Mouse (Mus musculus) lung, embryonic 14.5 days (tissue): ENCODE results near the gene Cntn2. TPM values are rescaled to one million over a fixed set of nuclear protein-coding genes. Genes with fewer than 3 reads are reported as not detected.

Experiments used
- ATAC-seq: fragments of 200-750 bp; cut with Nextera tagmentation; 2 replicates; pipeline ENCODE4 v1.8.0; 2017; ENCODE audit warnings: mild to moderate bottlenecking, moderate TSS enrichment, moderate library complexity; ENCODE audit not compliant: insufficient read depth
- DNase-seq: peaks from one replicate; pipeline ENCODE4 v3.0.0-alpha.2; 2015
- H3K27ac ChIP-seq: fragments of 300-500 bp; sonication (generic); 2 replicates; pipeline ENCODE4 v1.5.1; 2014; ENCODE audit warnings: low read depth, mild to moderate bottlenecking, moderate library complexity
- H3K27me3 ChIP-seq: fragments of 300-500 bp; sonication (generic); 2 replicates; pipeline ENCODE4 v1.6.1; 2014; ENCODE audit warnings: low read length, control low read depth; ENCODE audit not compliant: insufficient read depth
- H3K36me3 ChIP-seq: fragments of 300-500 bp; sonication (generic); 2 replicates; pipeline ENCODE4 v1.6.1; 2014; ENCODE audit warnings: control low read depth; ENCODE audit not compliant: insufficient read depth
- H3K4me1 ChIP-seq: fragments of 300-500 bp; sonication (generic); 2 replicates; pipeline ENCODE4 v1.6.1; 2014; ENCODE audit warnings: antibody characterized with exemption, control low read depth; ENCODE audit not compliant: insufficient read depth
- H3K4me2 ChIP-seq: fragments of 300-500 bp; sonication (generic); 2 replicates; pipeline ENCODE4 v1.6.1; 2014; ENCODE audit warnings: mild to moderate bottlenecking
- H3K4me3 ChIP-seq: fragments of 300-500 bp; sonication (generic); 2 replicates; pipeline ENCODE4 v1.5.1; 2014; ENCODE audit warnings: low read depth, low read length
- H3K9ac ChIP-seq: fragments of 300-500 bp; sonication (generic); 2 replicates; pipeline ENCODE4 v1.6.1; 2014
- H3K9me3 ChIP-seq: fragments of 300-500 bp; sonication (generic); 2 replicates; pipeline ENCODE4 v1.6.1; 2016; ENCODE audit warnings: low read depth, low read length, control low read depth
- CTCF ChIP-seq: IDR thresholded peaks from 2 replicates; pipeline ENCODE4 v1.5.1; 2016; ENCODE audit warnings: antibody characterized with exemption, low read depth
- WGBS: fragments of 180-500 bp; shearing (Covaris S2); extraction: QIAGEN DNeasy Blood & Tissue Kit; methylation state at CpG from one replicate; pipeline ENCODE4 v1.1.7; 2014; 5-methylcytosine and 5-hydroxymethylcytosine counted together
- polyA plus RNA-seq: library from polyadenylated mRNA; unstranded; fragments of >200 nt; fragmentation: Nextera tagmentation; extraction: Ambion mirVana; gene quantifications from 2 replicates; pipeline ENCODE4 v1.2.1, GENCODE M21; 2014

The Cntn2 gene
- polyA plus RNA-seq, 1 experiment from 2014 or later = 0.72 TPM

GRCm38 (mm10) chr1:132525832-132526231, 17.2 kb downstream of the Cntn2 start:
- peak; percentile 92 for DNase-seq
- Histone ChIP-seq H3K4me3 (no peak overlapping the region), H3K36me3 (no peaks in the 10 kb centered on the region), H3K4me2 (no peak overlapping the region), H3K9ac (no peak overlapping the region), H3K9me3 (no peaks in the 10 kb centered on the region), H3K27me3 (no peaks in the 10 kb centered on the region), H3K27ac (no peak overlapping the region), H3K4me1 (no peaks in the 10 kb centered on the region)
- 0 out of 2 replicates have a peak, but pooled peaks have one; percentile 26 for ATAC-seq
- 6% methylated on average over 10 of the region's 10 CpGs for WGBS
- TF ChIP-seq CTCF = peak; percentile 92

- Histone ChIP-seq H3K36me3 (no peaks in the 10 kb centered on the region), H3K4me1 (no peaks in the 10 kb centered on the region), H3K4me3 (no peak overlapping the region), H3K9ac (no peak overlapping the region), H3K4me2 (no peak overlapping the region), H3K27ac (no peak overlapping the region), H3K9me3 (no peaks in the 10 kb centered on the region), H3K27me3 (no peaks in the 10 kb centered on the region)
- peak; percentile 63 for TF ChIP-seq CTCF
- WGBS = 30% methylated on average over 4 of the region's 4 CpGs
- ATAC-seq = no peak
- peak; percentile 55 for DNase-seq
These were observed 19.1 kb downstream of the Cntn2 start for GRCm38 (mm10) chr1:132523920-132524319.

- Histone ChIP-seq H3K27me3 (no peaks in the 10 kb centered on the region), H3K4me1 (no peaks in the 10 kb centered on the region), H3K4me3 (no peak overlapping the region), H3K9ac (no peak overlapping the region), H3K9me3 (no peaks in the 10 kb centered on the region), H3K27ac (no peak overlapping the region), H3K4me2 (no peak overlapping the region), H3K36me3 (no peaks in the 10 kb centered on the region)
- no peak for TF ChIP-seq CTCF
- 78% methylated on average over 8 of the region's 8 CpGs for WGBS
- DNase-seq (no peak), ATAC-seq (no peak)
These were observed 20.0 kb downstream of the Cntn2 start for GRCm38 (mm10) chr1:132523048-132523447.

- Histone ChIP-seq H3K9me3 (no peaks in the 10 kb centered on the region), H3K27me3 (no peaks in the 10 kb centered on the region), H3K4me3 (no peak overlapping the region), H3K9ac (no peak overlapping the region), H3K27ac (no peak overlapping the region), H3K4me2 (no peak overlapping the region), H3K36me3 (no peaks in the 10 kb centered on the region), H3K4me1 (no peaks in the 10 kb centered on the region)
- peak; percentile 55; the same call in 1 of the 2 replicates for ATAC-seq
- DNase-seq = peak; percentile 77
- peak; percentile 43 for TF ChIP-seq CTCF
- 25% methylated on average over 3 of the region's 6 CpGs for WGBS
These were observed 22.3 kb downstream of the Cntn2 start for GRCm38 (mm10) chr1:132520764-132521163.

GRCm38 (mm10) chr1:132519734-132520133, 23.3 kb downstream of the Cntn2 start:
- Histone ChIP-seq H3K27ac (no peak overlapping the region), H3K27me3 (no peaks in the 10 kb centered on the region), H3K4me3 (no peak overlapping the region), H3K4me1 (no peaks in the 10 kb centered on the region), H3K9me3 (no peaks in the 10 kb centered on the region), H3K36me3 (no peaks in the 10 kb centered on the region), H3K4me2 (no peak overlapping the region), H3K9ac (no peak overlapping the region)
- ATAC-seq = no peak
- DNase-seq = no peak
- 88% methylated on average over 11 of the region's 11 CpGs for WGBS
- TF ChIP-seq CTCF = no peak

- H3K27ac ChIP-seq = no peak overlapping the region
- H3K9me3 ChIP-seq = no peaks in the 10 kb centered on the region
- WGBS = 68% methylated on average over 18 of the region's 18 CpGs
- no peak overlapping the region for H3K4me2 ChIP-seq
- no peak for TF ChIP-seq CTCF
- ATAC-seq = no peak
- no peaks in the 10 kb centered on the region for H3K36me3 ChIP-seq
- H3K27me3 ChIP-seq = no peaks in the 10 kb centered on the region
- no peak overlapping the region for H3K4me3 ChIP-seq
- no peak for DNase-seq
- H3K4me1 ChIP-seq = no peaks in the 10 kb centered on the region
- H3K9ac ChIP-seq = no peak overlapping the region
These were observed 24.4 kb downstream of the Cntn2 start for GRCm38 (mm10) chr1:132518621-132519020.

- no peaks in the 10 kb centered on the region for H3K4me1 ChIP-seq
- no peaks in the 10 kb centered on the region for H3K27me3 ChIP-seq
- ATAC-seq (no peak), DNase-seq (no peak)
- no peak for TF ChIP-seq CTCF
- no peak overlapping the region for H3K4me2 ChIP-seq
- WGBS = 90% methylated on average over 11 of the region's 11 CpGs
- H3K9ac ChIP-seq = no peak overlapping the region
- H3K36me3 ChIP-seq = no peaks in the 10 kb centered on the region
- H3K9me3 ChIP-seq = no peaks in the 10 kb centered on the region
- no peak overlapping the region for H3K27ac ChIP-seq
- no peak overlapping the region for H3K4me3 ChIP-seq
These were observed 26.3 kb downstream of the Cntn2 start for GRCm38 (mm10) chr1:132516776-132517175.

- whole genome bisulfite sequencing = 89% methylated on average over 12 of the region's 12 CpGs
- no peak overlapping the region for H3K27ac ChIP-seq
These were observed 27.7 kb downstream of the Cntn2 start for GRCm38 (mm10) chr1:132515339-132515738.

More at GRCm38 (mm10) chr1:132515339-132515738, 27.7 kb downstream of the Cntn2 start:
- no peak for DNase-seq
- no peak overlapping the region for H3K4me2 ChIP-seq
- no peaks in the 10 kb centered on the region for H3K27me3 ChIP-seq
- no peak overlapping the region for H3K4me3 ChIP-seq
- no peaks in the 10 kb centered on the region for H3K36me3 ChIP-seq
- H3K4me1 ChIP-seq = no peaks in the 10 kb centered on the region
- H3K9me3 ChIP-seq = no peaks in the 10 kb centered on the region
- no peak for ATAC-seq
- no peak for TF ChIP-seq CTCF
- no peak overlapping the region for H3K9ac ChIP-seq
